Mouse (Mus musculus) gastrocnemius, postnatal 25 days (tissue): ENCODE measurements at regions not wholly inside any gene's neighbourhood (a gene's known extent, or its start where the extent isn't known, plus 50 kb on each side); places are given as distances from the start of the nearest gene placed in this dataset.

Source experiments
- DNase-seq: peaks from one replicate; pipeline ENCODE4 v3.0.0; 2022

GRCm38 (mm10) chr3:83689068-83689976 is 76.8 kb upstream of the Sfrp2 start:
- no peak for DNase-seq

- no peak for DNase-seq
Observed at GRCm38 (mm10) chr3:83694505-83694904, 71.6 kb upstream of the Sfrp2 start.

- DNase-seq, result no peak
Observed at GRCm38 (mm10) chr3:83699751-83700150, 66.4 kb upstream of the Sfrp2 start.

GRCm38 (mm10) chr3:83701075-83701474 is 65.0 kb upstream of the Sfrp2 start:
- DNase-seq, result no peak

GRCm38 (mm10) chr3:83704559-83704958 is 61.6 kb upstream of the Sfrp2 start:
- DNase-seq, result no peak

GRCm38 (mm10) chr3:83705253-83705652 is 60.9 kb upstream of the Sfrp2 start:
- no peak for DNase-seq

GRCm38 (mm10) chr3:83706531-83707243 is 59.4 kb upstream of the Sfrp2 start:
- DNase-seq, result no peak

- no peak for DNase-seq
Observed at GRCm38 (mm10) chr3:83707278-83707677, 58.8 kb upstream of the Sfrp2 start.

GRCm38 (mm10) chr3:83708973-83709372 is 57.1 kb upstream of the Sfrp2 start:
- peak; percentile 38 for DNase-seq

- no peak for DNase-seq
Observed at GRCm38 (mm10) chr3:83709531-83709930, 56.6 kb upstream of the Sfrp2 start.

- DNase-seq, result no peak
Observed at GRCm38 (mm10) chr3:83710995-83711541, 55.1 kb upstream of the Sfrp2 start.

- no peak for DNase-seq
Observed at GRCm38 (mm10) chr3:83712355-83712754, 53.8 kb upstream of the Sfrp2 start.

GRCm38 (mm10) chr3:83714572-83714971 is 51.5 kb upstream of the Sfrp2 start:
- DNase-seq, result no peak
